Mouse (Mus musculus): Measurements from ENCODE around the gene Thrsp. TPM values are rescaled to one million over a fixed set of nuclear protein-coding genes. Genes with fewer than 3 reads are reported as not detected.
"Not testable (repeated sequence)": the region's sequence is repeated elsewhere in the genome, so short reads cannot be mapped to it uniquely, and the experiment has no call there.

Gene Thrsp
- 10 to 100 TPM; 53.7 to 60.9 TPM for total RNA-seq (2021)
- long read RNA-seq, experiment 1, transcript Thrsp-201 (2 exons, 1,277 nt): major isoform, 100 of 123 reads
- long read RNA-seq, experiment 1, partial matches to known transcripts: 23 of 123 reads
- long read RNA-seq, experiment 1, other reads (novel, unspliced or antisense): 0 of 123 reads
- long read RNA-seq, experiment 2, transcript Thrsp-201 (2 exons, 1,277 nt): major isoform, 108 of 125 reads
- long read RNA-seq, experiment 2, partial matches to known transcripts: 17 of 125 reads
- long read RNA-seq, experiment 2, other reads (novel, unspliced or antisense): 0 of 125 reads

- DNase-seq (ENCODE audit: low spot score in 2 of 2): peak; percentile 25 to 67
Measured at GRCm38 (mm10) chr7:97416906-97417777, at the start of gene Thrsp. Thrsp (minus strand) TSS chr7:97417730.

- no peak for DNase-seq (ENCODE audit: low spot score in 2 of 2)
Measured at GRCm38 (mm10) chr7:97455577-97455976, 38.0 kb upstream of the Thrsp start.

GRCm38 (mm10) chr7:97454795-97455194 lies 37.3 kb upstream of the Thrsp start:
- no peak for DNase-seq (ENCODE audit: low spot score in 2 of 2)

GRCm38 (mm10) chr7:97453141-97453921 lies 35.8 kb upstream of the Thrsp start:
- peak in 1 of 2 experiments; percentile 14 for DNase-seq (ENCODE audit: low spot score in 2 of 2)

GRCm38 (mm10) chr7:97452196-97452595 lies 34.7 kb upstream of the Thrsp start:
- no peak for DNase-seq (ENCODE audit: low spot score in 2 of 2)

- DNase-seq (ENCODE audit: low spot score in 2 of 2): not testable (repeated sequence)
Measured at GRCm38 (mm10) chr7:97451023-97451422, 33.5 kb upstream of the Thrsp start, which contains the start of gene Kctd14. Kctd14 (plus strand) TSS chr7:97451323.

- no peak for DNase-seq (ENCODE audit: low spot score in 2 of 2)
Measured at GRCm38 (mm10) chr7:97447050-97447531, 29.6 kb upstream of the Thrsp start.

- peak; percentile 60 to 84 for DNase-seq (ENCODE audit: low spot score in 2 of 2)
Measured at GRCm38 (mm10) chr7:97446171-97446925, 28.8 kb upstream of the Thrsp start.

- no peak for DNase-seq (ENCODE audit: low spot score in 2 of 2)
Measured at GRCm38 (mm10) chr7:97438986-97439385, 21.5 kb upstream of the Thrsp start.

GRCm38 (mm10) chr7:97434517-97434916 lies 17.0 kb upstream of the Thrsp start:
- DNase-seq (ENCODE audit: low spot score in 2 of 2): no peak

GRCm38 (mm10) chr7:97433517-97433916 lies 16.0 kb upstream of the Thrsp start:
- DNase-seq (ENCODE audit: low spot score in 2 of 2): not testable (repeated sequence)

GRCm38 (mm10) chr7:97429705-97430104 lies 12.2 kb upstream of the Thrsp start:
- no peak for DNase-seq (ENCODE audit: low spot score in 2 of 2)

GRCm38 (mm10) chr7:97427778-97428420 lies 10.4 kb upstream of the Thrsp start:
- DNase-seq (ENCODE audit: low spot score in 2 of 2): no peak

- DNase-seq (ENCODE audit: low spot score in 2 of 2): no peak
Measured at GRCm38 (mm10) chr7:97427296-97427695, 9.8 kb upstream of the Thrsp start.

GRCm38 (mm10) chr7:97426566-97426965 lies 9.0 kb upstream of the Thrsp start:
- DNase-seq (ENCODE audit: low spot score in 2 of 2): no peak

- DNase-seq (ENCODE audit: low spot score in 2 of 2): peak; percentile 85 to 90
Measured at GRCm38 (mm10) chr7:97424621-97425245, 7.2 kb upstream of the Thrsp start.

- no peak for DNase-seq (ENCODE audit: low spot score in 2 of 2)
Measured at GRCm38 (mm10) chr7:97423754-97424153, 6.2 kb upstream of the Thrsp start.

- peak in 1 of 2 experiments; percentile 39 for DNase-seq (ENCODE audit: low spot score in 2 of 2)
Measured at GRCm38 (mm10) chr7:97420958-97421651, 3.6 kb upstream of the Thrsp start.

- no peak for DNase-seq (ENCODE audit: low spot score in 2 of 2)
Measured at GRCm38 (mm10) chr7:97420406-97420805, 2.9 kb upstream of the Thrsp start.
